Mouse (Mus musculus): ENCODE results near the gene Zfp683.

GRCm38 (mm10) chr4:134043041-134043440, 10.6 kb upstream of the Zfp683 start:
- TF ChIP-seq CTCF (IDR thresholded peaks at IDR 0.05; ENCODE audit: borderline replicate concordance, control insufficient read depth, extremely low read depth, insufficient read depth, low read length, poor library complexity) (no peak), POLR2A (IDR thresholded peaks at IDR 0.05; ENCODE audit: control insufficient read depth, extremely low read depth, insufficient read depth, low read length, poor library complexity) (no peak)

Data from thymus, adult 2 months (tissue).